Mouse (Mus musculus) left cerebral cortex, adult 9 months (tissue): ENCODE results near the gene Ccne1.
"Not testable (repeated sequence)": the region's sequence is repeated elsewhere in the genome, so short reads cannot be mapped to it uniquely, and the experiment has no call there.

Experiments
- DNase-seq, 2 experiments: peaks; one replicate each; pipeline ENCODE4 v3.0.0; 2022; ENCODE audit warnings: low spot score in 2 of 2

Gene Ccne1

DNA sequence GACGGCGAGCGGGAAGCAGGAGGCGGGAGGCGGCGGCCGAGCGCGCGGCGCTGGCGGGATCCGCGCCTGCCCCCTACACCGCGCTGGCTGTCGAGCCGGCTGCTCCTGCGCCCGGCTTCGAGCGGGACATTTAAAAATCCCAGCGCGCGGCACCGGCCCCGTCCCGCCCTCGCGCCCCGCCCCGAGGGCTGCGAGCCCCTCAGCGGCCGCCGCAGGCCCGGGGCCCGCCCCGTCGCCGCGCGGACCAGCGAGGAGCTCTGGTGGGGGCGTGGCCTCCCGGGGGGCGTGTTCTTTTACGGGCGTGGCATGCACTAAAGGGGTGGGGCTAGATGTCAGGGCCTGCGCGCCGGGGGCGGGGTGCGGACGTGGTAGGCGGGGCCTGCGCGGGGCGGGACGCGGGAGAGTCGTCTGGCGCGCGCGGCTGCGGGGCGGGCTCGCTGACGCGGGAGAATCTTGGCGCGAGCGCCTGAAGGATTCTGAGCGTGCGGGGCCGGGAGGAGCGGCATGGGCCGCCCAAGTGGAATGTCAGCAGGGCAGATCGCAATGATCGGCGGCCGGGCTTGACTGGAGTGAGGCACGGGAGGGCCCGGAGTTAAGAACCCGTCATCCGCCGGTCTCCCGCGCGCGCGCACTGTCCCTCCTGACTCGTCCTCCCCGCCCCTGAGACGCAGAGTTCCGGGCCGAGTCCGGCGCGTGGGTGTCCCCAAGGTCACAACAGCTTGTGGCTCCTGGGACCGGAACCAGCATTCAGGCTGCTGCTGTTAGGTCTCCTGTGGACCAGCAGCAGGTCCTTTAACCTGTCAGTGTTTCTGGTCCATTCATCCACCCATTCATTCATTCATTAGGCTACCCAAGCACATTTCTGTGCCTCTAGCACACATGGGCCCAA, at the start of gene Ccne1:
Gene Ccne1 (minus strand): TSS at position 164 of the 889 bp plus-strand sequence.
- DNase-seq: peak; percentile 93 to 98

- DNase-seq: no peak
Observed at GRCm38 (mm10) chr7:38155829-38156228, 48.5 kb upstream of the Ccne1 start.

GRCm38 (mm10) chr7:38152571-38152970, 45.2 kb upstream of the Ccne1 start:
- DNase-seq: no peak

GRCm38 (mm10) chr7:38151706-38152312, 44.5 kb upstream of the Ccne1 start:
- peak in 1 of 2 experiments; percentile 13 for DNase-seq

- DNase-seq: no peak
Observed at GRCm38 (mm10) chr7:38147477-38147876, 40.1 kb upstream of the Ccne1 start.

DNA sequence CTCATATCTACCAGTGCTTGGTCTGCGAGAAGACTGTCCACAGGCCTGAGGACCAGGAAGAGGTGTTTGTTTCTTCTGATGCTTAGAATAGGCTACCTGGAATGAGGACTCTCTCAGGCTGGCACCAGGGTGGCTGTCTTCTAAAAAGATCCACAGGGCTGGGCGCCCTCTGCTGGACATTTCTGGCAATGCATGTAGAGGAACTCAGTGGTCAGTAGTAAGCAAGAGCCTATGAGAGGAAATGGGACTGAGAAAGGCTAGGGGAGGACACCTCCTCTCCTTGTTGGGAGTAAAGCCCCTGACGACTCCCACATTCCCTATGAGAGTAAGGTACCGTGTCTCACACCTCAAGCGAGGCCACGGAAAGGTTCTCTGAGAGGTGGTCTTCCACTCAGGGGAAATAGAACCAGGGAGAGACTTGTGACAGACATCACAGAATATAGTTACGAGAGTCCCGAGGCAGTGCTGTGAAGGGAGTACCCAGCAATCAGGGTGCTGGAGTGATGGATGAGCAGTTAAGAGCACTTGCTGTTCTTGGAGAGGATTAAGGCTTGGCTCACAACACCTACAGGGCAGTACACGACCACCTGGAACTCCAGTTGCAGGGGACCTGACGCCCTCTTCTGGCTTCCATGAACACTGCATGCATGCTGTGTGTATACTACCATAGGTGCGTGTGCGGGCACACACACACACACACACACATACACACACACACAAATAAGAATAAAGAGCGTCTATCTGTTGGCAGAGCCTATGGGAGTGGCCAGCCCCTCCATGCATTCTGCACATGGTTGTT, 34.6 kb upstream of the Ccne1 start:
- DNase-seq: peak in 1 of 2 experiments; percentile 83

DNA sequence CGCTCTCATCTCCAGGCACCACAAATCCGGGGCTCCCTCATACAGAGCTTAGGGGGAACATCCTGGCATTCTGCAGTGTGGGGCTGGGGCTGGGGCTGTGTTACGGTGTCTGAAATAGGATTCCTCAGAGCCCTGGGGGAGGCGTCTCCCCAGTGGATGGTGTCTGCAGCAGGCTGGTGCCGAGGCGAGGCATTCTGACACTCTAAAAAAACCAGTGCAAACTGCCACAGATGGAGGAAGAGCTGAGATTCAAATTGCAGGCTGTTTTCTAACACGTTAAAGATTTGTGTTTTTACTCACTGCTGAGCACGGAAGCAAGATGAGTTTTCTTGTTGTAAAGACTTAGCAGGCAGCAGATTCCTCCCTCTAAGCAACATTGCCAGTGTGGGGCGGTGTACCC, 33.0 kb upstream of the Ccne1 start:
- DNase-seq: peak; percentile 42 to 75

DNA sequence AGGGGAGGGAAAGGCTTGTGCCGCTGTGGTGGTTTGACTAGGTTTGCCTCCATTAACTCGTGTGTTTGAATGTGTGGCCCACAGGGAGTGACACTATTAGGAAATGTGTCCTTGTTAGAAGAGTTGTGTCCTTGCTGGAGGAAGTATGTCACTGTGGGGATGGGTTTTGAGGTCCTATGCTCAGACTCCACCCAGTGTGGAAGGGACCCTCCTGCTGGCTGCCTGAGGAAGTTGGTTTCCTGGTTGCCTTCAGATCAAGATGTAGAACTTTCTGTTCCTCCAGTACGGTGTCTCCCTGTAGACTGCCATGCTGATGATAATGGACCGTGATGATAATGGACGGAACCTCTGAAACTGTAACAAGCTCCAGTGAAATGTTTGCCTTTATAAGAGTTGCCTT, 27.1 kb upstream of the Ccne1 start:
- DNase-seq: no peak

DNA sequence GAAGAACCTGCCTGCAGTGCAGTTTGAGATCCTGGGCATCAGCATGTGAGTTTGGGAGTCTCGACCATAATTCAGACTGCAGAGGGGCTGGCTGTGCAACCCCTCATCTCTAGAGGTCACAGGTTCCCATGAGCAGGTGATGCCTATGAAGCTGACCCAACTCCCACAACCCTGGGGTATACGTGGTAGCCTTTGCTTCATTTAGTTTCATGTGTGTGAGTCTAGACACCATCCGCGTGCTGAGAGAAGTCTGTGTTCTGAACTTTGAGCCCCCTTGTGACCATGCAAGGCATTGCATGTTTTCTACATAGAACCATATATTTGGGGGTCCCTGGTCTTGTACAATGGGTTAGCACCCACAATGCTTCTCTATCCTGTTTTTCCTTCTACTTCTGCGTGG, 23.9 kb upstream of the Ccne1 start:
- peak in 1 of 2 experiments; percentile 40 for DNase-seq

- no peak for DNase-seq
Observed at GRCm38 (mm10) chr7:38129986-38130729, 22.8 kb upstream of the Ccne1 start.

DNA sequence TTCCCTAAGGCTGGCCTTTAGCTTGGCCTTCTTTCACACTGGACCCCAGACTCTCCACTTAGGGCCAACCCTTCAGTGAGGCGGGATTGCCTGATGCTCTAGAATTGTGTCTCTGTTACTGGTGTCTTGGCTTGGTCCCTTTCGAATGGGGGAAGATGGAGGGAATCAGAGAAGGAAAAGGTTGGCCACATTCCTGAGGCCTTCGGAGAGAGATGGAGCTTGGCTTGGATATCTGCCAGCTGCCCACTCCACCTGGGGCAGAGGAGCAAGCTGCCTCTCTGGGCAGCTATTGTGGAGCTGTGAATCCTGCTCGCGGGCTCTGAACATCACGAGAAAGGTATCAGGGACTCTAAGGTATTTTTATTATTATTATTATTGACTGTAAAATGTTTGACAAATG, 22.2 kb upstream of the Ccne1 start:
- DNase-seq: no peak

DNA sequence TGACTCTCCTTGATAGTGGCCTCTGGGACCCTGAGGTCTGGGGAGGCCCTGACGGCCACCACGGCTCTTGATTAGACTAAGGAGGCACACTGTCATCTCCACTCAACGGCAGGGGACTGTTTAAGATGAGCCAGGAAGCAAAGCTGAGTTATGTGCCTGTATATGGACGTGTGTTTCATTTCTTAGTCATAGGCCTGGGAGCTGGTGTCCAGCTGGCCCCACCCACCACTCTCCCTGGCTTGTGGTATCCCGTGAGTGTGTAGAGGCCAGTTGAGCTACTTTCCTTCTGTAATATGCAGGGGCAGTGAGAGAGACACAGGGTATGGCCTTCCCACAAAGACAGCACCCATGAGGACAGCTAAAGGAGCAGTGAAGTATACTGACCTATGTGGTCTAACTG, 20.9 kb upstream of the Ccne1 start:
- not testable (repeated sequence) for DNase-seq

- peak in 1 of 2 experiments; percentile 31 for DNase-seq
Observed at GRCm38 (mm10) chr7:38125565-38126159, 18.3 kb upstream of the Ccne1 start.

GRCm38 (mm10) chr7:38124164-38124563, 16.8 kb upstream of the Ccne1 start:
- not testable (repeated sequence) for DNase-seq

DNA sequence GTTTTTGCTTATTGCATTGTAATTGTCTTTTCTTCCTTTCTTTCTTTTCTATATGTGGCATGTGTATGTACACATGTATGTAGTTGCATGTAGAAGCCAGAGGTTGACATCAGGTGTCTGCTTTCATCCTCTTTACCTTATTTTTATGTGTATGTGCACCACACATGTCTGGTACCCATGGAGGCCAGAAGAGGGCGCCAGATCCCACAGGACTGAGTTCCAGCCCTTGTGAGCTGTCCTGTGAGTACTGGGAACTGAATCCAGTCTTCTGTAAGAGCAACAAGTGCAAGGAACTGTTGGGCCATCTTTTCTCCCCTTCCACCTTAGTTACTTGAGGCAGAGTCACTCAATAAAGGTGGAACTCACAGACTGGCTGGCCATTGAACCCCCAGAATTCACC, 11.3 kb upstream of the Ccne1 start:
- no peak for DNase-seq

GRCm38 (mm10) chr7:38112451-38112850, 5.1 kb upstream of the Ccne1 start:
- DNase-seq: no peak

- no peak for DNase-seq
Observed at GRCm38 (mm10) chr7:38111996-38112395, 4.7 kb upstream of the Ccne1 start.

DNA sequence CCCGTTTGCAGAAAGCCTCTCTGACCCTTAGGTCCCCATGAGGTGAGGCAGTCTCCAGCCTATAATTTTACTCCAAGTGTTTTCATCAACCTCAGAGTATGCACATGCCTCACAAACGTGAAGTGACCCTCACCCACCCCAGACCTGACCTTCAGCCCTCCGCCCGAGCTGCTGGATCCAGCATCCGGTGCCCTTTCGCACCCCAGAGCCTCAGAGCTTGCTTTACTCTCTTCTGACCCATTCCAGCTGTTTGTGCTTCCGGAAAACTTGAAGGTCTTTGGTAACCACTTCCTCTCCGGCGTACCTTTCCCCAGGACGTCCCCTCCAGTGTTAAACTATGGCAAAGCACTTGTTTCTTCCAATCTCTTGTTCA, 912 bp upstream of the Ccne1 start:
- no peak for DNase-seq

GRCm38 (mm10) chr7:38106711-38107311, 523 bp downstream of the Ccne1 start:
- DNase-seq: no peak

DNA sequence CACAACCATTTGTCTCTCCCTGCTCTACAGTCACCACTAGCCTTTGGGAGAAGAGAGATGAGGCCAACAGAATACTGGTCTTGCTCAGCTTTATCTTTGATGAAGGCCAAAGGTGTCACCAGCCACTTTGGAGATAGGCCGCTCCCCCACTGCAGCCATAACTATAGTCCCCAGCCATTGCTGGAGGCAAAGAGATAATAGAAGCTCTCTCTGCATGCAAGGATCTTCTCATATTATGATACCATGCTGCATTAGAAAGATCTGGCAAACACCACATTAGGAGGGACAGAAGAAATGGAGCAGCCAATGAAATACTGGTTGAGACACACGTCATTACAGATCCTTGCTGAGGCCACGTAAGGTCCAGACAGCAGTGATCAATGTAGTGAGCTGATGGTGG, 2.0 kb downstream of the Ccne1 start:
- DNase-seq: no peak

- no peak for DNase-seq
Observed at GRCm38 (mm10) chr7:38104097-38104496, 3.2 kb downstream of the Ccne1 start.
